Mouse (Mus musculus) liver, embryonic 15.5 days (tissue): ENCODE results near the gene Vps37c. TPM values are rescaled to one million over a fixed set of nuclear protein-coding genes. Genes with fewer than 3 reads are reported as not detected.

Experiments
- ATAC-seq: fragments of 200-750 bp; cut with Nextera tagmentation; 2 replicates; pipeline ENCODE4 v1.8.0; 2017; ENCODE audit warnings: moderate number of reproducible peaks, mild to moderate bottlenecking, moderate library complexity; ENCODE audit not compliant: insufficient read depth
- H3K27ac ChIP-seq: fragments of 300-500 bp; sonication (generic); replicated peaks from 2 replicates; pipeline ENCODE4 v1.5.1; 2015; ENCODE audit warnings: mild to moderate bottlenecking, inconsistent platforms
- H3K27me3 ChIP-seq: fragments of 300-500 bp; sonication (generic); 2 replicates; pipeline ENCODE4 v1.6.1; 2015; ENCODE audit warnings: mild to moderate bottlenecking, inconsistent platforms
- H3K36me3 ChIP-seq: fragments of 300-500 bp; sonication (generic); replicated peaks from 2 replicates; pipeline ENCODE4 v1.6.1; 2015; ENCODE audit warnings: moderate library complexity, mild to moderate bottlenecking, inconsistent platforms
- H3K4me1 ChIP-seq: fragments of 300-500 bp; sonication (generic); replicated peaks from 2 replicates; pipeline ENCODE4 v1.6.1; 2015; ENCODE audit warnings: inconsistent platforms
- H3K4me2 ChIP-seq: fragments of 300-500 bp; sonication (generic); 2 replicates; pipeline ENCODE4 v1.6.1; 2015; ENCODE audit warnings: moderate library complexity, mild to moderate bottlenecking, inconsistent platforms
- H3K4me3 ChIP-seq: fragments of 300-500 bp; sonication (generic); replicated peaks from 2 replicates; pipeline ENCODE4 v1.5.1; 2015; ENCODE audit warnings: mild to moderate bottlenecking, inconsistent platforms
- H3K9ac ChIP-seq: fragments of 300-500 bp; sonication (generic); 2 replicates; pipeline ENCODE4 v1.6.1; 2015; ENCODE audit warnings: moderate library complexity, mild to moderate bottlenecking, inconsistent platforms
- H3K9me3 ChIP-seq: fragments of 300-500 bp; sonication (generic); replicated peaks from 2 replicates; pipeline ENCODE4 v1.6.1; 2016; ENCODE audit warnings: inconsistent platforms
- WGBS: fragments of 180-500 bp; shearing (Covaris S2); methylation state at CpG from one replicate; pipeline ENCODE4 v1.1.7; 2015; ENCODE audit warnings: mixed read lengths; ENCODE audit not compliant: insufficient replicate concordance; 5-methylcytosine and 5-hydroxymethylcytosine counted together
- polyA plus RNA-seq: library from polyadenylated mRNA; unstranded; fragments of >200 nt; fragmentation: Nextera tagmentation; extraction: Ambion mirVana; gene quantifications from 2 replicates; pipeline ENCODE4 v1.2.1, GENCODE M21; 2015

The Vps37c gene
- polyA plus RNA-seq, 1 experiment from 2014 or later, result 11.4 TPM

- Histone ChIP-seq H3K27ac (no peak overlapping the region), H3K9ac (no peak overlapping the region), H3K36me3 (peaks cover 55% of the 10 kb centered on the region), H3K4me3 (no peak overlapping the region), H3K4me1 (peaks cover 13% of the 10 kb centered on the region), H3K9me3 (no peaks in the 10 kb centered on the region), H3K27me3 (no peaks in the 10 kb centered on the region), H3K4me2 (no peak overlapping the region)
- no peak for ATAC-seq
- WGBS, result 77% methylated on average over 10 of the region's 10 CpGs
Measured at GRCm38 (mm10) chr19:10713551-10713950, 25.0 kb downstream of the Vps37c start.

GRCm38 (mm10) chr19:10714168-10714567, 25.6 kb downstream of the Vps37c start:
- Histone ChIP-seq H3K9me3 (no peaks in the 10 kb centered on the region), H3K4me3 (no peak overlapping the region), H3K4me1 (peaks cover 8% of the 10 kb centered on the region), H3K9ac (no peak overlapping the region), H3K27me3 (no peaks in the 10 kb centered on the region), H3K27ac (no peak overlapping the region), H3K4me2 (no peak overlapping the region), H3K36me3 (peaks cover 50% of the 10 kb centered on the region)
- no peak for ATAC-seq
- WGBS, result 68% methylated on average over 6 of the region's 6 CpGs

GRCm38 (mm10) chr19:10714682-10715475, 26.3 kb downstream of the Vps37c start:
- ATAC-seq, result no peak

GRCm38 (mm10) chr19:10715476-10715875, 26.9 kb downstream of the Vps37c start:
- H3K27me3 ChIP-seq, result no peaks in the 10 kb centered on the region
- H3K27ac ChIP-seq, result no peak overlapping the region
- no peaks in the 10 kb centered on the region for H3K4me1 ChIP-seq
- 82% methylated on average over 6 of the region's 6 CpGs for WGBS
- no peak overlapping the region for H3K4me3 ChIP-seq
- H3K4me2 ChIP-seq, result no peak overlapping the region
- no peak overlapping the region for H3K9ac ChIP-seq
- H3K36me3 ChIP-seq, result peaks cover 40% of the 10 kb centered on the region
- no peaks in the 10 kb centered on the region for H3K9me3 ChIP-seq
- no peak for ATAC-seq

More at GRCm38 (mm10) chr19:10714682-10715475, 26.3 kb downstream of the Vps37c start:
- no peak overlapping the region for H3K9ac ChIP-seq
- H3K27me3 ChIP-seq, result no peaks in the 10 kb centered on the region
- H3K4me2 ChIP-seq, result no peak overlapping the region
- H3K4me3 ChIP-seq, result no peak overlapping the region
- peaks cover 46% of the 10 kb centered on the region for H3K36me3 ChIP-seq
- 32% methylated on average over 4 of the region's 4 CpGs for WGBS
- peaks cover under 1% of the 10 kb centered on the region; the same call in 1 of the 2 replicates for H3K4me1 ChIP-seq
- H3K9me3 ChIP-seq, result no peaks in the 10 kb centered on the region
- no peak overlapping the region for H3K27ac ChIP-seq

- Histone ChIP-seq H3K9ac (no peak overlapping the region), H3K27ac (no peak overlapping the region), H3K27me3 (no peaks in the 10 kb centered on the region), H3K9me3 (no peaks in the 10 kb centered on the region), H3K4me3 (no peak overlapping the region), H3K36me3 (peaks cover 12% of the 10 kb centered on the region), H3K4me1 (no peaks in the 10 kb centered on the region), H3K4me2 (no peak overlapping the region)
- no peak for ATAC-seq
- 67% methylated on average over 7 of the region's 7 CpGs for WGBS
Measured at GRCm38 (mm10) chr19:10718251-10718775, 29.8 kb downstream of the Vps37c start.

- H3K4me1 ChIP-seq, result no peaks in the 10 kb centered on the region
- no peak for ATAC-seq
- no peak overlapping the region for H3K4me3 ChIP-seq
- no peaks in the 10 kb centered on the region for H3K36me3 ChIP-seq
- H3K9me3 ChIP-seq, result no peaks in the 10 kb centered on the region
- H3K27me3 ChIP-seq, result no peaks in the 10 kb centered on the region
- H3K27ac ChIP-seq, result no peak overlapping the region
- WGBS, result 48% methylated on average over 2 of the region's 2 CpGs
- no peak overlapping the region for H3K9ac ChIP-seq
- H3K4me2 ChIP-seq, result no peak overlapping the region
Measured at GRCm38 (mm10) chr19:10719751-10720150, 31.2 kb downstream of the Vps37c start.

GRCm38 (mm10) chr19:10720524-10720923, 32.0 kb downstream of the Vps37c start:
- ATAC-seq, result no peak
- no peak overlapping the region for H3K4me3 ChIP-seq
- H3K27me3 ChIP-seq, result no peaks in the 10 kb centered on the region
- WGBS, result 25% methylated on average over 3 of the region's 3 CpGs
- H3K27ac ChIP-seq, result no peak overlapping the region
- no peaks in the 10 kb centered on the region for H3K36me3 ChIP-seq
- no peaks in the 10 kb centered on the region for H3K9me3 ChIP-seq
- no peak overlapping the region for H3K9ac ChIP-seq
- H3K4me2 ChIP-seq, result no peak overlapping the region
- no peaks in the 10 kb centered on the region for H3K4me1 ChIP-seq

- no peak for ATAC-seq
- WGBS, result 18% methylated on average over 5 of the region's 5 CpGs
- H3K9ac ChIP-seq, result no peak overlapping the region
- no peak overlapping the region for H3K4me3 ChIP-seq
- no peak overlapping the region for H3K4me2 ChIP-seq
- H3K4me1 ChIP-seq, result no peaks in the 10 kb centered on the region
- no peaks in the 10 kb centered on the region for H3K36me3 ChIP-seq
- H3K9me3 ChIP-seq, result no peaks in the 10 kb centered on the region
- no peaks in the 10 kb centered on the region for H3K27me3 ChIP-seq
- no peak overlapping the region for H3K27ac ChIP-seq
Measured at GRCm38 (mm10) chr19:10721064-10721463, 32.5 kb downstream of the Vps37c start.

- Histone ChIP-seq H3K4me3 (no peak overlapping the region), H3K36me3 (no peaks in the 10 kb centered on the region), H3K9me3 (no peaks in the 10 kb centered on the region), H3K4me2 (no peak overlapping the region), H3K27me3 (no peaks in the 10 kb centered on the region), H3K4me1 (no peaks in the 10 kb centered on the region), H3K9ac (no peak overlapping the region), H3K27ac (no peak overlapping the region)
- 28% methylated on average over 13 of the region's 13 CpGs for whole genome bisulfite sequencing
- ATAC-seq, result no peak
Measured at GRCm38 (mm10) chr19:10723084-10723483, 34.5 kb downstream of the Vps37c start.

GRCm38 (mm10) chr19:10723649-10724048, 35.1 kb downstream of the Vps37c start:
- no peak overlapping the region for H3K4me3 ChIP-seq
- 43% methylated on average over 5 of the region's 5 CpGs for WGBS
- no peaks in the 10 kb centered on the region for H3K36me3 ChIP-seq
- no peaks in the 10 kb centered on the region for H3K27me3 ChIP-seq
- no peak overlapping the region for H3K9ac ChIP-seq
- no peaks in the 10 kb centered on the region for H3K4me1 ChIP-seq
- no peak for ATAC-seq
- H3K9me3 ChIP-seq, result no peaks in the 10 kb centered on the region
- H3K27ac ChIP-seq, result no peak overlapping the region
- H3K4me2 ChIP-seq, result no peak overlapping the region

- Histone ChIP-seq H3K9ac (no peak overlapping the region), H3K4me3 (no peak overlapping the region), H3K9me3 (no peaks in the 10 kb centered on the region), H3K27ac (no peak overlapping the region), H3K36me3 (no peaks in the 10 kb centered on the region), H3K4me2 (no peak overlapping the region), H3K4me1 (no peaks in the 10 kb centered on the region), H3K27me3 (no peaks in the 10 kb centered on the region)
- 66% methylated on average over 13 of the region's 13 CpGs for WGBS
- no peak for ATAC-seq
Measured at GRCm38 (mm10) chr19:10724629-10725363, 36.3 kb downstream of the Vps37c start.
